Mouse (Mus musculus) embryo, embryonic 10 days (tissue): Measurements from ENCODE around the gene Cchcr1.

Experiments used
- DNase-seq: peaks from one replicate; pipeline ENCODE4 v3.0.0-alpha.2; 2015; ENCODE audit warnings: low spot score

Cchcr1 gene

DNA sequence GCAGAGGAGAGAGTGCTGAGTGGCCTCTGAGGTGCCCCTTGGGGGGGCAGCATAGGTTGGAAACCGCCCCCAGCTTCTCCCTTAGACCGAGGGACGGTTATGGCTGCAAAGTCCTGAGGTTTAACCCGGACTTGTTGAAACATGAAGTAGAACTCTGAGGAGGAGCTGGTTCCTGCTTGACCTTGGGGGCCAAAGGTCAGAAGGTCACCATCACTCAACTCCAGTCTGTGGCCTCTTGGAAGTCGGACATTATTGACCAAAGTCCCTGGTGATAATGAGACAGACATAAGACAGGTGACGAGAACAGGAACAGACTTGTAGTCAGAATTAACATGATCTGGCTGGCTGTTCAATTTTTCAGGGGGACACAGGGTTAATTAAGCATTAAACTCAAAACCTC is 2.1 kb upstream of the Cchcr1 start:
- DNase-seq, result peak; percentile 78

DNA sequence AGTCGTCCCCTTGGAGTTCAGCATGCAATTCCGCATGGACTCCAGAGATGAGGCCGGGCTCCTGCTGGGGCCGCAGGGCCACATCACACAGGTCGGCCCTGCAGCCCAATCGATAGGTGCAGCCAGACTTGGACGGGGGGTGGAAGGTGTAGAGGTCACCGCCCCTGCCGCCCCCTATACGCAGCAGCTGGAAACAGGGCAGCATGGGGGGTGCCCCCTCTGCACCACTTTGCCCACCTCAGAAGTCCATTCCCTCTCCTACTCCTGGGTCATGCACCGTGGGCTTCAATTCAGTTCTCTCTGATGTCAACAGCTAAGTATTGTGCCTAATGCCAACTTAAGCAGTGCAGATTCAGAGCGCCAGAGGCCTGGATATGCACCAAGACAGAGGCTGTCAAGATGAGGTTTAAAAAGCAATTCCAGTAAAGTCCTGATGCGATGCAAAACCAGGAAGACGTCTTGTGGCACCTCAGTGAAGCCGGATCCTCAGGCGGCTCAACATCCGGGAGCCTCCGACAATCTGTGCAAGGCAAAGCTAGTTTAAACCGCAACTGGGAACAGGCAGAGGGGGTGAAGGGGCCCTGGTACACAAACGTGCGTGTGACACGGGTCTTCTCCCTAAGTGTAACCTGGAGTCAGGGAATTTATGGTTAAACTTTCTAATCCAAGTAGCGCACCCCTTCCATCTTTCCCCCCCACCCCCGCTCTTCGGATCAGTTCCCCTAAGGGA is 824 bp upstream of the Cchcr1 start:
- peak; percentile 51 for DNase-seq

DNA sequence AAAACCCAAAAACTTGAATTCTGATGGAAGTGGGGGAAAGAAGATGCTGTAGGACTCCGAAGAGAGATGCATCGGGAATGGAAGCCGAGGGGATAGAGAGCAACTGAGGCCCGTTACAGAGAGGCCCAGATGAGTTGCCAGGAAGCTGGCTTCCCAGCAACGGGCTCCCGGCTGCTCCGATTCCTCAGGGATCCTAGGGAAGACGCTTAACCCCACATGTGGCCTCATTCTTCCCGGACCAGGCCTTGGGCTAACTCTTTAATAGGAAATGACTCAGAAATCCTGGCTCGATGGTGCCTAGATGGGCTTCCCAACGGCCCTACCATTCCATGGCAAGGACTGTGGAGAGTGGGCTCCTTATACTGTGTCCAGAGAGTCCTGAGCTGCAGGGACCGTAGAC is 626 bp downstream of the Cchcr1 start:
- DNase-seq, result no peak

DNA sequence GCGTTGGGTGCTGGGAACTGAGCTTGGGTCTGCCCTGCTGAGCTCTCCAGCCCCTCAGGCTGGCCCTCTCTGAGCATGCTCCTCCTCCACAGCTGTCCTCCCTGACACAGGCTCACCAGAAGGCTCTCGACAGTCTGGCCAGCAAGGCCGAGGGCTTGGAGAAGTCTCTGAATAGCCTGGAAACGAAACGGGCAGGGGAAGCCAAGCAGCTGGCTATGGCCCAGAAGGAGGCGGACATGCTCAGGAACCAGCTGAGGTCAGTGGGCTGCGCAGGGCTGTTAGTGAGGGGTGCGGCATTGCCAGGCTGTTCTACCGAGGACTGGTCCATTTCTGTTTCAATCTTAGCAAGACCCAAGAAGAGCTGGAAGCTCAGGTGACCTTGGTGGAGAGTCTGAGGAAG is 7.5 kb downstream of the Cchcr1 start:
- no peak for DNase-seq

DNA sequence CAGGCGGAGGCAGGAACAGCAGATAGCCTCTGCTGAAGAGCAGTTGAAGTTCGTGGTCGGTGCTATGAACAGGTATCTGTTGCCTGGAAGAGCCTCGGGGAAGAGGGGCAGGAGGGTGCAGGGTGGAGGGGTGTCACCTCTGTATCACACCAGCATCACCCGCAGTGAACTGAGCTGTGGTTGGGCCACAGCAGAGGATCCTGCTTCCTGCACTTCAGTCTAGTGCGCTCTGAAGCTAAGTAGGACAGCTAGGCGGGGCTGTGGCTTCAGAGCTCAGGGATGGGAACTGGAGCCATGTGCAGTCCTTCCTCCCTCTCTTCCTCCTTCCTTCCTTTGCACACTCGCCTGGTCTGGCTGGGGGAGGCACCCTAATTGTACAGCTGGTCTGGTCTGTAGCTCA is 9.7 kb downstream of the Cchcr1 start:
- DNase-seq, result no peak

DNA sequence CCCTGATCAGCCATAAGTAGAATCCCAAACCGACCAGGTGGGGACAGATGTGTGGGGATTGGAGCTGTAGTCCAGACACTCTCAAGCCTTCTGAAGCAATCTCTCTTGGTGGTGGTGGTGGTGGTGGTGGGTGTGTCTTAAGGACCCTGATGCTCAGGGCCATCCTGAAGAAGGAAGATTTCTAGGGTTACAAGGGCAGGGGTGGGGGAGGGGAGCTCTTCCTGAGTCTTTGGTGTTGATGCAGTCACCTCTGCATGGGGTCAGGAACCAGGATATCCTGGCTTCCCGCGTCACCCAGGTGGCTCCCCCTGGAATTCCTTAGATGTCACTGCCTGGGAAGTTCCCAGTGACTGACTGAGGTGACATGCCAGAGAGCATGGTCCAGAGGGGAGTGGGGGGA is 15.5 kb downstream of the Cchcr1 start:
- no peak for DNase-seq

DNA sequence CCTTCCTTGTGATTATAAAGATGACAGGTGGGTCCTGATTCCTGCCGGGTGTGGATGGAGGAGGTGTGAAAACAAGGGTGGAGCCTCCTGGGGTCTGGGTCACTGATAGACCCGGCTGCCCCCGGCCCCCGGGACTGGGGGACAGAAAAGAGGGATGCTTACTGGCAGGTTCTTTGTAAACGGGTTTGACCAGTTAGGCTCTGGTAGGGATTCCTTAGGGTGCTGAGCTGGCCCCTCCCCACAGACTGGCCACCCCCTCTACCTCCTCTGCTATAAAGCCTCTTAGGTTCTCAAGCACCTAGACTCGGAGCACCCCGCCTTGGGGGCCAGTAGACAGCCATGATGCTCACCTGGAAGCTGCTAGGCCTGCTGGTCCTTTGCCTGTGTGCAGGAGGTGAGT is 16.0 kb downstream of the Cchcr1 start, which contains the start of gene Psors1c2:
TSS of gene Psors1c2 (plus strand) at position 301 of the 400 bp plus-strand sequence.
- DNase-seq, result no peak

DNA sequence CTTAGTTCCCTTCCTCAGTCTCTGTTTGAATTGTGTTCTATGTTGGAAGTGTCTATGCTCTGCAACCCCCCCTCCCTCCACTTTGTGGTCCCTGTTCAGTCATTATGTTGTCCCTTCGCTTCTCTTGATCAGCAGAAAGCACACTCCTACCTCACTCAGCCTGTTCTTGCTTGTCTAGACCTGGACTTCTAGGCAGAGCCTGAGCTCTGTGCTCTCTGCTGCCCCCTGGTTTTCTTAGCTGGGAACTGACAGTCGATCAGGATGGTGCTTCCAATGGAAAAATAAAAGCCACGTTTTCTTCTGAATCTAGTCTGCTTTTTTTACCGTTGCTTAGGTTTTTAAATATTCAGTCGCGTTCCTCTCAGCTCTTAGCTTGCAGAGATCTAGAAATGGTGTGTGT is 17.4 kb downstream of the Cchcr1 start:
- DNase-seq, result peak; percentile 82

DNA sequence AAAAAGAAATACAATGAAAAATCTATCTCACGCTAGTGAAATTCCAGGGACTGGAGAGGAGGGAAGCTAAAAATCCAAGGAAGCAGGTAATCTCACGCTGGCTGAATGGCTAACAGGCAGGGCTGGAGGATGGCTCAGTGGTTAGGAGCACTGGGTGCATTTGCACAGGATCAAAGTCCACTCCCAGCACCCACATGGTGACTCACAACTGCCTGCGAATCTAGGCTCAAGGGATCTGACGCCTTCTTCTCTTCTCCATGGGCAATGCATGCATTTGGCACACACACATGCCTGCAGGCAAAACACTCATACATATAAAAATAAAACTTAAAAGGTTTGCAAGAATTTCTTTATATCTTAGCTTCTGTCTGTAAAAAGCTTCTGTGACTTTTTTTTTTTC is 20.5 kb downstream of the Cchcr1 start:
- no peak for DNase-seq

DNA sequence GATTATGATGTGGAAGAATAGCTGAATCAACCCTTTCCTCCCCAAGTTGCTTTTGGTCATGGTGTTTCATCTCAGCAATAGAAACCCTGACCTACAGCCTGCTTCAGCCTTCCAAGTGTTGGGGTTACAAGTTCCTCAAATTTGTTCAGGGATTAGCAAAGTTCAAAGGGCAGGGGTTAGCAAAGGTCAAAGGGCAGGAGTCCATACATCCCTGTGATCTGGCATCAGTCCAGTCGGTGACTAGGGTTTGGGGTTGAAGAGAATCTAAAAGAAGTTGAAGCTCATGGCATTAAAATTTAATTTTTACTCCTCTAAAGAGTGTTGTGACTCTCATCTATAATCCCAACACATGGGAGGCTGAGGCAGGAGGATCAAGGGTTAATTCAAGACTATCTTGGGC is 21.6 kb downstream of the Cchcr1 start:
- no peak for DNase-seq

DNA sequence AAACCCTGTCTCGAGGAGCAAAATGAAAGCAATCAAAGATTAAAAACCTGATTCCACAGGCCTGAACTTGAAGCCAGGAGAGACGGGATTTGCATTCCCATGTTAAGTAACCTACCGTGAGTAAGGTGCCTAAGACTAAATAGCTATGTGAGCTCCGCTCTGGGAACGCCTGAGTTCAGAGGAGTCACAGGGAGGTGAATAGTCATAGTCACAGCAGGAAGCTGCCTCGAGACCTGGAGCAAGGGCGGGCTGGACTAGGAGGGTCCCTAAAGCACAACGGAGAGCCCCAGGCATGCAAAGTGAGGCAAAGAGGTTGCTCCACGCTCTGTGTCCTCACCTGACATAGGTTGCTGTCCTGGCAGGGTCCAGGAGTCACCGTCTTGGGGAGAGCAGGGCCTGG is 22.6 kb downstream of the Cchcr1 start:
- DNase-seq, result no peak

DNA sequence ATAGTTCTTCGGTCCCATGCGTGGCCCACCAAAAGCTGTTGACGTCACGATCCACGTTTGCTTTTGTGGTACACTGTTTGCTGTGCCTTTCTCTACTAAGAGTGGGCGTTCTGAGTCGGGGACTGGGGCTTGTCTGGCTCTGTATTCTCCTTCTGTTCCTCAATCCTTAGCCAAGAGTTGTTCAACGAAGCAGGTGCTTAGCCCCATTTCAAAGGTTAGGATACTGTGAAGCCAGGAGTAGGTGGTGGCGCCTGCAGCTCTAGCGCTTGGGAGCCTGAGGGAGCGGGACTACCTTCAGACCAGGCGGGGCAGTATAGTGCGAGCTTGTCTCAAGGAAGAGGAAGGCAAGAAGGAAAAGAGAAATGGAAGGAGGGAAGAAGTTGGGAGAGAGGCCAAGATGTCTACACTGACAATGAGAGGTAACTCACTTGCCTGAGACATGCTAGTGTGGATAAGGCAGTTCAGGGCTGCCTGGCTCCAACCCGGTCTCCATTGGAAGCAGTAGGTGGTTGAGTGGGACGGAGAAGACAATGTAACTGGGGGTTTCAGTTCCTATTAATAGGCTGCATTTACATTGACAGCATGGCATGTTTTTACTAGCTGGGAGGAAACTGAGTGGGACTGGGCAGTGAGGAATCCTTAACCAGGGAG is 26.0 kb downstream of the Cchcr1 start:
- DNase-seq, result no peak

DNA sequence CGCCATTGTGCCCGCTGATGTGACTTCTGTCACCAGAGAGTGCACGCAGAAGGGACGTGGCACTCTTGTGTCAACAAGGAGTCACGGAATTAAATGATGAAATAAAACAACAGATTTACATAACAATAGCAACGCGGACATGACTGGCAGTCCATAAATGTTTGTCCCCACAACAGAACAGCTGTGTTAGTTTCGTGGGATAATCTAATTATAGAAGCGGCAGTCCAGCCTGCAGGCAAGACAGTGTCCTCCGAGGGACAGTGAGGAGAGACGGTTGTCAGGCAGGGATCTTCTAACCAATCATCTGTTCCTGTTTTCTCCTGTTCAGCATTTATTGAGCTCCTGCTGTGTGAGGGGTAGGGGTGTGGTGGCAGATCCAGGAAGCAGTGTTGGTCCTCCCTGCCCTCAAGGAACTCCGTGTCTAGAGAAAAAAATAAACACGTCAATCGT is 26.5 kb downstream of the Cchcr1 start:
- no peak for DNase-seq

DNA sequence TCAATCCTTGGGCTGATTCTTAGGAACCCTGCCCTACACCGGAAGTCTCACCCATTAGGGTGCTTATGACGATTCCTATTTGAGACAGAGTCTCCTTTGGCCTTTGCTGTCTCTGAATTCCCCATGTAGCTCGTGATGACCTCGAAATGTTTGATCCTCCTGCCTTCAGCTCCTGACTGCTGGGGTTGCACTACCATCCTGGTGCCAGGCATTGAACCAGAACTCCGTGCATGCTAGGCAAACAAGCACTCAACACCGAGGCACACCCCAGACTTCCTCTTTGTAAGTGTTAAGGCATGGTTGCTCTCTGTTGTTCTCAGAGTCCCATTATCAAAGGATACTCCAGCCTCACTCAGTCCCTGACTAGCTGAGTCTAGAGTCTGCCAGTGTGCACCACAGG is 27.1 kb downstream of the Cchcr1 start:
- DNase-seq, result no peak

DNA sequence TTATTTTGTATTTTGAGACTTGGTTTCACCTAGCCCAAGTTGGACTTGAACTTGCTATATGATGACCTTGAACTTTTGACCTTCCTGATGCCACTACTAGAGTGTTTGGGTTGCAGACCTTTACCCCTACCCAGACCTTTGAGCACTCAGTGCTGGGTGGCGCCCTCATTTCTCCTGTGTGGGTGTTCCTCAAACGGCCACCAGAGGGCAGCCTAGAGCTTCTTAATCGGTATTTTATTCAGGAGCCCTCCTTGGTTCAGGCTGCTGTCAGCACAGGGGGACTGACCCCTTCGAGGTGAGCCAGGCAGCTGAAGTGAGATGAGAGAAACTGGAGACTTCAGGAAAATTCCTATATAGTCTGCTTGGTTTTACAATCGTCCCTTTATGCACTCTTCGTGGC is 27.8 kb downstream of the Cchcr1 start:
- DNase-seq, result peak; percentile 49

DNA sequence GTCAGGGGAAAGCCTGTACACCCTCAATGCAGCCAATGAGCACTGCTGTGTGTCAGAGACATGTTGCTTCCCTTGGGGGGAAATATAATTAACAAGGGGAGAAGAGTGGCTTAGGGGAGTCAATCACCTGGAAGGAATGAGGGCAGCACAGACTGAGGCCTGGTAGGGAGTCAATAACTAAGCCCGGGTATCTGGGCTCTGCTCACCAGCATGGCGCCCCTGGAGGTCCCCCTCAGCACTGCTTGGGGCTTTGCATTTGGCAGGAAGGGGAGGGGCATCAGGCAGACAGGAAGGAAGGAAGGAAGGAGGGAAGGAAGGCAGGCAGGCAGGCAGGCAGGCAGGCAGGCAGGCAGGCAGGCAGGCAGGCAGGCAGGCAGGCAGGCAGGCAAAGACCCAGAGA is 30.6 kb downstream of the Cchcr1 start:
- no peak for DNase-seq

DNA sequence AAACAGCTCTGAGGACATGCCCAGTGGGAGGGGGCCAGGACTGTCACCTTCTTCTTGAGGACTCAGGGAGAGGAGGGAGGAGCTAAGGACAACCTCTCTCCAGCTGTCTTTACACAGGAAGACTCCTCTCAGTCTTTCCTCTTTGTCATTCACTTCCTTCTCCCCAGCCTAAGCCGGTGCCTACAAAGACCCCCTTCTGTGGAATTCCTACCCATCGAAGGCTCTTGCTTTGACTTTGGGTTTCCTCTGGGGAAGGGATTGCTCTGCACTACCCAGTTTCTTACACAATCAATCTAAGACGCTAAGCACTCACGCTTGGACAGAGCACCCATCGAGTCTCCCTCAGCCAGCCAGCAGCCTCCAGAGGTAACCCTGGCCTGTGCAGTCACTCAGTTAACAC is 31.7 kb downstream of the Cchcr1 start:
- DNase-seq, result no peak

DNA sequence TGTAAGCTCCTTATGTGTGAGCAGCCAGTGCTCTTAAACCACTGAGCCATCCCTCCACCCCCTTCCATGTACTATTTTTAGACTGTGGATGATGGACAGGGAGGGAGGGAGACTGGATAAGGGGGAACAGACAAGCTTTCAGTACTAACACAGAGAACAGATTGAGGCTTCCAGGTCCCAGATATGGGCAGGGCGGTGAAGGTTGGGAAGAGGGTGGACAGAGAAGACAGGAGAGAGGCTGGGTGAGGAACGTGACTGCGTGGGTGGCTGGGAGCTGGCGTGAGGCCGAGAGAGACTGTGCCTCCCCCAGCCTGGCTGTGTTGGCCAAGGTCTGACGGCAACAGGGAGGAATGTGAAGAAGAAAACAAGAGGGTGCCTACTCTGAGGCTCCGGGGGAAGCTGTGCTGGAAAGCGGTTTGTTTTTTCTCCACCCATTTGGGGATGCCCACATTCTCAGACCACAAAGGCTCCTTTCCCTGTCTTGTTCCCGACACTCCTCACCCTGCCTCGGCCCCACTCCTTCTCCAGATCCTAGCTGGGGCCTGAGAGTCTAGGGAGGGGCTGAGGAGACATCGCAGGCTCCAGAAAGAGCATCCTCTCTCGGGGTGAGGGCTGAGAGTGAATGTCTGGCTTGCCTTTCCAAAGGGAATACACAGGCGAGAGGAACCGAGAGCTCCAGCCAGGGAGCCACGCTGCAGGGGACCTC is 32.7 kb downstream of the Cchcr1 start:
- no peak for DNase-seq

DNA sequence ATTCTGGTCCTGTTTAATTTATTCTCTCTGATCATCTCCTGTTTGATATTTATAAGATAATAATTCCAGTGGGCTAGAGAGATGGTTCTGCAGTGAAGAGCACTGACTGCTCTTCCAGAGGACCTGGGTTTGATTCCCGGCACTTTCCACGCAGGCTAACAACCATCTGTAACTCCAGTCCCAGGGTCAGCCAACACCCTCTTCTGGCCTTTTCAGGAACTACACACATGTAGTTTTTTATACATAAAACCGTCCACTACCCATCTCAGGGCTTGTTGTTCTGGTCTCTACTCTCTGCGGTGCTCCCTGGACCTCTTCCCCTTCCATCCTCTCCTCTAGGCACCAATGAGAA is 33.2 kb downstream of the Cchcr1 start:
- no peak for DNase-seq

DNA sequence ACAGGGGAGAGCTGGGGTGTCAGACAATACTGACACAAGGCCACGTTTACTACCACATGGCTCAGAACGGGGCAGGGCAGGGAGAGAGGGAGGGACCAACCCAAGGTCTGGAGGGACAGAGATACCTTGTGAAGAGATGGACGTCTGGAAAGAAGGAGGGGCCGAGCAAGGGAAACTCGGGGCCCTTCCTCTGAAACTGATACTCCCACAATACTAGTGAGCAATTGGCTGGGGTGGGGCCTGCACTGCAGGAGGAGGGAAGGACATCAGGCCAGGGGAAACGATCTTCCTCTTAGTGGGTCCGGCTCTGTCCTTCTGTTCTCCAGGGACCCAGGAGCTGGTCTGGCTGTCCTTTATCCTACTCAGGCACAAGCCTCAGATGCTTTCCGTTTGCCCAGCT is 34.0 kb downstream of the Cchcr1 start:
- DNase-seq, result no peak

DNA sequence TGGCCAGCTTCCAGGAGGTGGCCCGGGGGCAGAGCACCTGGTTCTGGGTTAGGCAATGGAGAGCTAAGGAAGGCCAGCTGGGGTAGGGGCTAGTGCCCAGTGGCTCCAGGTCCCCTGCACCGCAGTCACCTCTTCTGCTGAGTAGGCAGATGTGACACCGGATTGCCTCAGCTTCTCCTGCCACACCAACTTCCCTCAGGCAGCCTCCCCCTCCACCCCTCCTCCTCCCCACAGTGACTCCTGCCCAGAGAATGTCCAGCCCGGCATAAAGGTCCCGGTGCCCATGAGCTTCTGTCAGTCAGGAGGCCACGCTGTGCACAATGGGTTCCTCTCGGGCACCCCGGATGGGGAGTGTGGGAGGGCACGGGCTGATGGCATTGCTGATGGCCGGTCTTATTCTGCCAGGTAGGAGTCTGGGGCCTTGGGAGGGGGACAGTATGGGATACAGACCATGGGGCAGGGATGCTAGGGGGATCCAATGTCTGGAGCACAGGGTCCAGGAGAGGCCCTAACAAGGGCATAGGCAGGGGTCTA is 35.0 kb downstream of the Cchcr1 start, which contains the start of gene Cdsn:
TSS of gene Cdsn (plus strand) at position 248 of the 534 bp plus-strand sequence.
- DNase-seq, result no peak

DNA sequence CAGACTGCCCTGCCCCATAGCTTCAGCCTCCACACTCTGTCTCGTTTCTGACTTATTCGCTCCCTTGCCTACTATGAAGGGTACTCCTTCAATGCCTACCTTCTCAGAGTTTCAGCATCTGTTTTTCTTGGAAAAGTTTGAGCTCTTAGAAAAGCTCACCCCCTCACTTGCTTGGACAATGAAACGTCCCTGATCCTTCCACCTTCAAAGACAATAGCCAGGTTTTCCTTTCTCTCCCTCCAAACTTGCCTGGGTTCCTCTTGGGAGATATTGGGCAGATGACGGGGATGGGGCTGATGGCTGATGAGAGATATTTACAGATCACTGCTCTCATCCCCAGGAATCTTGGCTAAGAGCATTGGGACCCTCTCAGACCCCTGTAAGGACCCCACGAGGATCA is 37.4 kb downstream of the Cchcr1 start:
- DNase-seq, result no peak
